Mouse (Mus musculus) yolk sac, embryonic 10.5 days (tissue): ENCODE results near the gene Fut9.

Experiments
- DNase-seq: peaks from one replicate; pipeline ENCODE4 v3.0.0-alpha.2; 2017; ENCODE audit warnings: low spot score

Gene Fut9

GRCm38 (mm10) chr4:25799476-25800283 is at the start of gene Fut9:
Fut9 (minus strand) TSS chr4:25800244.
- DNase-seq, result peak; percentile 23

GRCm38 (mm10) chr4:25815783-25816182 is 15.7 kb upstream of the Fut9 start:
- DNase-seq, result no peak

GRCm38 (mm10) chr4:25813340-25813739 is 13.3 kb upstream of the Fut9 start:
- no peak for DNase-seq

- DNase-seq, result no peak
Observed at GRCm38 (mm10) chr4:25810058-25810457, 10.0 kb upstream of the Fut9 start.

- DNase-seq, result no peak
Observed at GRCm38 (mm10) chr4:25801751-25802150, 1.7 kb upstream of the Fut9 start.

GRCm38 (mm10) chr4:25800284-25800616 is 206 bp upstream of the Fut9 start:
- no peak for DNase-seq

GRCm38 (mm10) chr4:25799051-25799475 is 981 bp downstream of the Fut9 start:
- DNase-seq, result no peak

GRCm38 (mm10) chr4:25798412-25798811 is 1.6 kb downstream of the Fut9 start:
- DNase-seq, result no peak

GRCm38 (mm10) chr4:25796149-25796548 is 3.9 kb downstream of the Fut9 start:
- DNase-seq, result no peak

GRCm38 (mm10) chr4:25785276-25785675 is 14.8 kb downstream of the Fut9 start:
- DNase-seq, result no peak

- no peak for DNase-seq
Observed at GRCm38 (mm10) chr4:25768657-25769056, 31.4 kb downstream of the Fut9 start.

- DNase-seq, result no peak
Observed at GRCm38 (mm10) chr4:25763091-25763490, 37.0 kb downstream of the Fut9 start.

GRCm38 (mm10) chr4:25757909-25758548 is 42.0 kb downstream of the Fut9 start:
- DNase-seq, result no peak

- no peak for DNase-seq
Observed at GRCm38 (mm10) chr4:25741553-25741952, 58.5 kb downstream of the Fut9 start.

- no peak for DNase-seq
Observed at GRCm38 (mm10) chr4:25738782-25739181, 61.3 kb downstream of the Fut9 start.

- no peak for DNase-seq
Observed at GRCm38 (mm10) chr4:25721576-25721975, 78.5 kb downstream of the Fut9 start.

GRCm38 (mm10) chr4:25713907-25714306 is 86.1 kb downstream of the Fut9 start:
- no peak for DNase-seq

- DNase-seq, result no peak
Observed at GRCm38 (mm10) chr4:25684976-25685375, 115.1 kb downstream of the Fut9 start.

GRCm38 (mm10) chr4:25664196-25664595 is 135.8 kb downstream of the Fut9 start:
- no peak for DNase-seq

- no peak for DNase-seq
Observed at GRCm38 (mm10) chr4:25661204-25661727, 138.8 kb downstream of the Fut9 start.

GRCm38 (mm10) chr4:25658792-25659191 is 141.3 kb downstream of the Fut9 start:
- no peak for DNase-seq

GRCm38 (mm10) chr4:25651902-25652301 is 148.1 kb downstream of the Fut9 start:
- no peak for DNase-seq

GRCm38 (mm10) chr4:25648107-25648506 is 151.9 kb downstream of the Fut9 start:
- no peak for DNase-seq
